Mouse (Mus musculus) midbrain, embryonic 10.5 days (tissue): ENCODE data around the gene Aqp1. TPM values are rescaled to one million over a fixed set of nuclear protein-coding genes. Genes with fewer than 3 reads are reported as not detected.

Experiments
- DNase-seq: peaks from one replicate; pipeline ENCODE4 v3.0.0-alpha.2; 2017; ENCODE audit warnings: low spot score
- H3K27ac ChIP-seq: fragments of 300-500 bp; sonication (generic); replicated peaks from 2 replicates; pipeline ENCODE4 v1.5.1; 2016; ENCODE audit warnings: mild to moderate bottlenecking
- H3K27me3 ChIP-seq: fragments of 300-500 bp; sonication (generic); 2 replicates; pipeline ENCODE4 v1.6.1; 2016; ENCODE audit warnings: low read depth, mild to moderate bottlenecking; ENCODE audit not compliant: poor library complexity, severe bottlenecking
- H3K36me3 ChIP-seq: fragments of 300-500 bp; sonication (generic); 2 replicates; pipeline ENCODE4 v1.6.1; 2016; ENCODE audit warnings: mild to moderate bottlenecking, moderate library complexity
- H3K4me1 ChIP-seq: fragments of 300-500 bp; sonication (generic); 2 replicates; pipeline ENCODE4 v1.6.1; 2016
- H3K4me3 ChIP-seq: fragments of 300-500 bp; sonication (generic); 2 replicates; pipeline ENCODE4 v1.5.1; 2016; ENCODE audit warnings: mild to moderate bottlenecking, moderate library complexity
- H3K9me3 ChIP-seq: fragments of 300-500 bp; sonication (generic); replicated peaks from 2 replicates; pipeline ENCODE4 v1.6.1; 2016; ENCODE audit warnings: mild to moderate bottlenecking
- WGBS: fragments of 180-500 bp; shearing (Covaris S2); methylation state at CpG from one replicate; pipeline ENCODE4 v1.1.7; 2016; 5-methylcytosine and 5-hydroxymethylcytosine counted together
- polyA plus RNA-seq: library from polyadenylated mRNA; unstranded; fragments of >200 nt; fragmentation: Nextera tagmentation; extraction: Ambion mirVana; gene quantifications from 2 replicates; pipeline ENCODE4 v1.2.1, GENCODE M21; 2016

The Aqp1 gene
- polyA plus RNA-seq, 1 experiment from 2014 or later, result 0.56 TPM

DNA sequence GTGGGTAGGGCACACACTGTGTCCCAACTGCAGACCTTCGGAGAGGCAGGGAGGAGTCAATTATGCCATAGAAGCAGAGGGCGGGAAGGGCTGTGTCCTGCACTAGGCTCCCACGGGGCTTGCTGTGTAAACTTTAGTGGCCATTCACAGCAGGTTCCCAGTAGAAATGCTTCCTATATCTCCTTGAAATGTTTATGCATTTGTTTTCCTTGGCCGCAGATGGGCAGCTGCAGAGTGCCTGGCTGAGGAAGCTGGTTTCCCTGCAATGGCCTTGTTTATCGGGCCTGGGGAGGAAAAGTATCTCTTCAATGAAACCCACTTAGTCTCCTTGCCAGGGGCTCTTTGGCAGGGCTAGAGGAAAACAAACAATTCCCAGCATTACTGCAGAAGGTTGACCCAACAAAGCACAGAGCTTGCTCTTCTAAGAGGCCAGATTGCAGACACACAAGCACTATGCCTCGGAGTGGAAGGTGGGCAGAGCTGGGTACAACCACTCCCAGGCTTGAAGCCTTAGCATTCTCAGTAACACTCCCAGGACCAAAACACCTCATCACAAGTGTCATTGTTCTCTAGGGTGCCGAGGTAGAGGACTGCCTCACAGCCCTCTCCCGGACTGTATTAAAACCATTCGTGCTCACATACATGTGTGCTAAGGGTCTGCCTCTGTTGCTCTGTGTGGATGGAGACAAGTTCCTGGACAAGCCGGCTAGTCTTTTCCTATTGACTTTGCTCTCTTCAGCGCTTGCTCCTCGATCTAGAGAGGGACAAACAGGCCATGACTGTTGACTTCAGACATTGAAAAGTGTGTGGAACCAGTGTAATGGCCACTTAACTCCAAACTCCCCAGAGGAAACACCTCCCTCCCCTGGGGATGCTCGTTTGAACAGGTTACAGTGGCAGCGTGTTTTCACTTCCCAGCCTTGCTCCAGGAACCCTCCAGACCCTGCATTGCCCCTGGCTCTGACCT, 16.4 kb upstream of the Aqp1 start:
- H3K27me3 ChIP-seq, result no peaks in the 10 kb centered on the region
- H3K4me1 ChIP-seq, result peaks cover 6% of the 10 kb centered on the region
- 80% methylated on average over 14 of the region's 14 CpGs for WGBS
- peaks cover 19% of the 10 kb centered on the region for H3K36me3 ChIP-seq
- DNase-seq, result no peak
- no peaks in the 10 kb centered on the region for H3K9me3 ChIP-seq
- no peak overlapping the region; the same call in 1 of the 2 replicates for H3K27ac ChIP-seq
- H3K4me3 ChIP-seq, result no peak overlapping the region

DNA sequence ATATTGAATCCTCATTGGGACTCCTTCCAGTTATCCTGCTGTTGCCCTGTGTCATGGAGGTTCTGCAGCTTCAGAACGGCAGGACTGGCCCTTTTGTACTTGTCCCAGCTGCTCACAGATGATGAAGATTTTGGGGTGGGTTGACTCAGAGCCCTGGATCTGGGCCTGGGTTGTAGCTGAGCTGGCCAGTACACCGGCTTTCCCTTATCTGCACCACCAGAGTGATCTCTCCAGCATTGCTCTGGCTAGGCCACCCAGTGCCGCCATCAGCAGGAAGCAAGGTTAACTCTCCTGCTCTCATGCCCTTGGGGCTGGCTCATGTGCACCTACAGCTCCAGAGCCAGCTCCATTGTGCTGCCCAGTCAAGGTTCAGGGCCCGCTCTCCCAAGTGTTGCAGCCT, 15.3 kb upstream of the Aqp1 start:
- Histone ChIP-seq H3K9me3 (no peaks in the 10 kb centered on the region), H3K27ac (peak overlapping the region; percentile 13; the same call in 1 of the 2 replicates), H3K4me3 (no peak overlapping the region), H3K36me3 (peaks cover 19% of the 10 kb centered on the region), H3K27me3 (no peaks in the 10 kb centered on the region), H3K4me1 (peaks cover 11% of the 10 kb centered on the region)
- WGBS, result 84% methylated on average over 4 of the region's 4 CpGs
- no peak for DNase-seq

DNA sequence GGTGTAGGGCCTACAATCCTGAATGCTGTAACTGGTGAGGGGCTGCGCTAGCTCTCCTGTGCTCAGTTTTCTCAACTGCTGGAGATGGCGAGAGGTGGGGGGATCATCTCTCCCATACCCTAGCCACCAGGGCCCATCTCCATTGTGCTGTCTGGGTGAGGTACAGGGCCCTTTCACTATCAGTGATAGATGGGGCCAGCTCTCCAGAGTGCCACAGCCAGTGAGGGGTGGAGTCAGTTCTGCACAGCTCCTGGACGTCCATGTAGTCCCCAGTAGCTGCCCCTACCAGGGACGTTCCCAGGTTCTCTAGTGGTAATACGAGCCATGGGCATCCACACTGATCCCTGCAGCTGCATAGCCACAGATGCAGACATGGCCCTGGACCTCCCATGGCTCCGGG, 14.7 kb upstream of the Aqp1 start:
- H3K27ac ChIP-seq, result no peak overlapping the region
- no peaks in the 10 kb centered on the region for H3K9me3 ChIP-seq
- 80% methylated on average over 6 of the region's 6 CpGs for WGBS
- H3K4me3 ChIP-seq, result no peak overlapping the region
- DNase-seq, result no peak
- peaks cover 19% of the 10 kb centered on the region for H3K36me3 ChIP-seq
- peaks cover 11% of the 10 kb centered on the region for H3K4me1 ChIP-seq
- H3K27me3 ChIP-seq, result no peaks in the 10 kb centered on the region; the same call in 1 of the 2 replicates

DNA sequence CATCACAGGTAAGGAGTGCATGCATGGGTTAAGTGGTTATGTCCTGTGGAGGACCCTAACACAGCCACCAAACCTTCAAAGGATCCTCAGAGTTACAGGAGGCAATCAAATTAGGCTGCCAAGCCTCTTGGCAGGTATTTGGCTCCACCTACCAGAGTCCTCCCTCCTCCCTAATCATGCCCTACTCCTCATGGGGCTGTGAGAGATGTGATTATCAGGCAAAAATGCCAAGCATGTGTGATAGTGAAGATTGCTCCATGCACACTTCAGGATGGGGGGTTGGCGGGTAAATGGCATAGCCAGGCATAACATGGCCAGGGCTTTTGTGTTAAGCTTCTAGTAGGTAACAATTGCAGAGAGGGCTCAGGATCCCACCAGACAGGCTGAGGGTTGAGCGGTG, 13.3 kb upstream of the Aqp1 start:
- no peak for DNase-seq
- WGBS, result 90% methylated on average over 2 of the region's 2 CpGs

DNA sequence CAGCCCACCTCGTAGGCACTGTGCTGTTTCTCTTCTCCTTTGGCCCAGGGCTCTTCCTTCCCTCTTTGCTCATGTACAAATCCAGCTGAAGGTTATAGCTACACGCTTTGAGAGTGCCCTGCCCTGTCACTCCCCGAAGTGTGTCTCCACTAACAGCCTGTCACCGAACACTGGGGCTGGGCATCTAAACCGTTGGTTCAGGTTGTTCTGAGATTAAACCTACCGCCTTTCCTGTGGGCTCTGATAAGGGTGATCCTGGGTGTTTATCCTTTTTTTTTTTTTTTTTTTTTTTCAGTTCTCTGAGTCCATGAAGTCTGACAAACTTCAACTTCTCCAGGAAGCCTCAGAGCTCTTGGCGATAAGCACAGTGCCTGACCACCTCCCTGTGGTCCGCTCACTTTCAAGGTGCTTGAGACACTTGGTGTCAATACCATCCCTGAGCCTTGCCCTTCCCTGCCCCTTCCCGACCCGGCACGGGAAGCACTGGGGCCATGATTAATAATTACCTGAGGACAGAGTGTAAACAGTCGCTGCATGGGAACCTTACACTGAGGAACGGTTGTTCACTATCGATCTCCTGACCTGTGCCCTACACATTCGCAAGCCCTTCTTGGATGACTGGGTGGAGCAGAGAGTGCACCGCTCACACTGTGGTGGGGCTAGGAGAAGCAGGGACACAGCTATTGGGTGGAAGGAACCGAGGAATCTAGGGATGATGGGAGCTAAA, 12.2 kb upstream of the Aqp1 start:
- no peaks in the 10 kb centered on the region; the same call in 1 of the 2 replicates for H3K27me3 ChIP-seq
- H3K4me1 ChIP-seq, result peaks cover 11% of the 10 kb centered on the region
- H3K36me3 ChIP-seq, result peaks cover 5% of the 10 kb centered on the region; the same call in 1 of the 2 replicates
- no peaks in the 10 kb centered on the region for H3K9me3 ChIP-seq
- H3K4me3 ChIP-seq, result no peak overlapping the region
- no peak for DNase-seq
- H3K27ac ChIP-seq, result no peak overlapping the region
- WGBS, result 93% methylated on average over 17 of the region's 17 CpGs

More for the DNA sequence above, 13.3 kb upstream of the Aqp1 start:
- no peaks in the 10 kb centered on the region; the same call in 1 of the 2 replicates for H3K27me3 ChIP-seq
- H3K27ac ChIP-seq, result 0 out of 2 replicates have a peak overlapping the region, but pooled peaks have one; percentile 9
- no peak overlapping the region for H3K4me3 ChIP-seq
- H3K36me3 ChIP-seq, result peaks cover 16% of the 10 kb centered on the region
- no peaks in the 10 kb centered on the region for H3K9me3 ChIP-seq
- peaks cover 11% of the 10 kb centered on the region for H3K4me1 ChIP-seq

DNA sequence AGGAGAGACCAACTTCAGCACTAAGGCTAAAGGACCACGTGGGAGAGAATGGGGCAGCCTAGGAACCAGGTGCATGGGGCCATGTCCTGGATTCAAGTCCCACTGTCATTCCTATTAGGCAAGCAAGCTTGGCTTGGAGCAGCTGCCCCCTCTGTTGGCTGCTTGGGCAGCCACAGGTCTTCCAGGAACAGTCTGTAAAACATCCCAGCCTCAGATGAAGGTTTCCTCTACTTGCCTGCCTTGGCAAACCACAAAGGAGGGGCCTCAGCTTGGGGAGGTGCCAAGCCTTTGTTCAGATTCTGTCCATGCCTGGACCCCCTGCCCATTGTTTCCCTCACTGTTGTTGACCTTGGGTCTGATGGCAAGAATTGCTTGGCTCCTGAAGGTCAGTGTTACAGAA, 11.4 kb upstream of the Aqp1 start:
- no peak overlapping the region for H3K4me3 ChIP-seq
- no peak for DNase-seq
- peaks cover 7% of the 10 kb centered on the region for H3K4me1 ChIP-seq
- H3K27me3 ChIP-seq, result no peaks in the 10 kb centered on the region; the same call in 1 of the 2 replicates
- 50% methylated on average over 1 of the region's 1 CpGs for WGBS
- no peaks in the 10 kb centered on the region for H3K9me3 ChIP-seq
- H3K36me3 ChIP-seq, result no peaks in the 10 kb centered on the region
- H3K27ac ChIP-seq, result 0 out of 2 replicates have a peak overlapping the region, but pooled peaks have one; percentile 33

DNA sequence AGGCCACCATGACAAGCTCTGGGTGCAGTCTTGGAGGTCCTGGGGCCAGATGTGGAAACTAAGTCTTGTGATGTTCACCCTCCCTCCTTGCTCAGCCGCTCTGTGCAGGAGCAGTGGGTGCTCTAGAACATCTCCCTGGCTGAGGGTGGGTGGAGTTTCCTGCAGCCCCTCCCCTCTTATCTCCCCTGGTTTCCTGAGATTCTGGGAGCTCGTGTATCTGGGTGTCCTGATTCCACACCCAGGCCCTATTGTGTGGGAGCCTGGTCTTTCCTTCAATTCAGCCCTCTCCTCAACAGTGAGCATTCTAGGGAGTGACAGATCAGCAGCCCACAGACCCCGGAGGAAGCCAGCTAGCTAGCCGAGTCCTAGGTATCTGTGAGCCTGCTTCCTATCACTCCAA, 9.9 kb upstream of the Aqp1 start:
- 85% methylated on average over 4 of the region's 4 CpGs for WGBS
- no peak for DNase-seq
- no peak overlapping the region for H3K4me3 ChIP-seq
- H3K27me3 ChIP-seq, result no peaks in the 10 kb centered on the region; the same call in 1 of the 2 replicates
- H3K4me1 ChIP-seq, result peaks cover 8% of the 10 kb centered on the region
- no peaks in the 10 kb centered on the region for H3K9me3 ChIP-seq
- no peak overlapping the region for H3K27ac ChIP-seq
- no peaks in the 10 kb centered on the region for H3K36me3 ChIP-seq

DNA sequence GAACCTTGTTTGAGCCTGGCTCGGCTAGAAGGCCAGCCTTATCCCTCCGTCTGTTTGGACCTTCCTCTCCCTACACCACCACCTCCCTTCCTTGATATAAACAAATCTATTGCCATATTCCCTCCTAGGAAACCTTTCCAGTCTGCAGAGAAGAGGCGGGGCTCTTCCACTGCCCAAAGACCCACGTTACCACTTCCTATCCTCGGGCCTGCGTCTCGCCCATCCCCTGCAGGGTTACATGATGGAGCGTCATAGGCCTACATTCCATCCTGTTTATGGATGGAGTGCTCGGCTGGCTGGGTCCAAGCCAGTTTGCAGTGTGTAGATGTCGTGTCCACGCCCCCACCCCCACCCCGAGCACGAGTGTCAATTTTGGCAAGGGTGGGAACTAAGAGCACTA, 8.9 kb upstream of the Aqp1 start:
- 91% methylated on average over 13 of the region's 13 CpGs for WGBS
- Histone ChIP-seq H3K4me3 (no peak overlapping the region), H3K4me1 (peaks cover 10% of the 10 kb centered on the region), H3K9me3 (no peaks in the 10 kb centered on the region), H3K27ac (no peak overlapping the region), H3K27me3 (no peaks in the 10 kb centered on the region; the same call in 1 of the 2 replicates), H3K36me3 (no peaks in the 10 kb centered on the region)
- DNase-seq, result no peak

DNA sequence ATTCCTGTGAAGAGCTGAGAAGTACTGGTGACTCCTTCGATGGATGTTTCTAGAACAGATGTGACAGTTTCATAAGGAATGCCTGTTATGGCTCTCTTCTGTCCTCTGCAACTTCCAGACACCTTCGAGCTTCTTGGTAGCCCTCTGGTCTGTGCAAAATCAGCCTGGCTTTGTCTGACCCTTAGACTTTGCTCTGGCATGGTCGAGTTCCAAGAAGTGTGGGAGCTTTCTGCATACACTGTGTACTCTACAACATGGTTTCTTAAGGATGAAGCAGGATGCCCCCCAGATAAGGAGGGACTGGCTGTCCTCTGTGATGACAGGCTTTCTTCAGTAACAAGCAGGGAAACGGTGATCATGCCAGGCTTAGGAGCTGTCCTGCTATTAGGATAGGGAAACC, 8.1 kb upstream of the Aqp1 start:
- no peak for DNase-seq
- Histone ChIP-seq H3K36me3 (no peaks in the 10 kb centered on the region), H3K4me3 (no peak overlapping the region), H3K27me3 (no peaks in the 10 kb centered on the region; the same call in 1 of the 2 replicates), H3K27ac (no peak overlapping the region), H3K4me1 (peaks cover 10% of the 10 kb centered on the region), H3K9me3 (no peaks in the 10 kb centered on the region)
- WGBS, result 80% methylated on average over 4 of the region's 4 CpGs

GRCm38 (mm10) chr6:55331315-55331714, 4.9 kb upstream of the Aqp1 start:
- Histone ChIP-seq H3K36me3 (no peaks in the 10 kb centered on the region), H3K4me3 (no peak overlapping the region), H3K9me3 (no peaks in the 10 kb centered on the region), H3K27ac (no peak overlapping the region), H3K27me3 (no peaks in the 10 kb centered on the region; the same call in 1 of the 2 replicates), H3K4me1 (peaks cover 9% of the 10 kb centered on the region)
- WGBS, result 72% methylated on average over 6 of the region's 6 CpGs
- no peak for DNase-seq

GRCm38 (mm10) chr6:55332100-55332772, 4.0 kb upstream of the Aqp1 start:
- Histone ChIP-seq H3K9me3 (no peaks in the 10 kb centered on the region), H3K27ac (no peak overlapping the region), H3K36me3 (no peaks in the 10 kb centered on the region), H3K27me3 (no peaks in the 10 kb centered on the region), H3K4me3 (no peak overlapping the region), H3K4me1 (peaks cover 11% of the 10 kb centered on the region)
- DNase-seq, result no peak
- 64% methylated on average over 5 of the region's 5 CpGs for WGBS

GRCm38 (mm10) chr6:55332773-55333109, 3.5 kb upstream of the Aqp1 start:
- H3K27ac ChIP-seq, result no peak overlapping the region
- H3K9me3 ChIP-seq, result no peaks in the 10 kb centered on the region
- no peak for DNase-seq
- peaks cover 11% of the 10 kb centered on the region for H3K4me1 ChIP-seq
- 92% methylated on average over 6 of the region's 6 CpGs for WGBS
- no peaks in the 10 kb centered on the region for H3K27me3 ChIP-seq
- no peaks in the 10 kb centered on the region for H3K36me3 ChIP-seq
- no peak overlapping the region for H3K4me3 ChIP-seq
